Mouse (Mus musculus): ENCODE results near the gene Maged1.

GRCm38 (mm10) chrX:94530301-94530700 lies 11.6 kb downstream of the Maged1 start:
- no peak for TF ChIP-seq POLR2A (IDR thresholded peaks at IDR 0.05; ENCODE audit: insufficient read depth, low read depth, low read length)
- no peak for TF ChIP-seq CTCF (IDR thresholded peaks at IDR 0.05)

All from heart, adult 2 months (tissue).